Comparison of ENCODE assay signal across 29 mouse cellular contexts in genomic region chr14:99733474-99734199, GRCm38 (mm10).
A peak's percentile ranks its signal among the peaks of the same experiment; 100 is the strongest.
DNase-seq lines count a peak whose midpoint lies in the region; ATAC-seq and TF ChIP-seq lines count a peak whose summit lies in the region.
"Had no signal": no experiment of that assay in that cellular context is flagged by ENCODE, and none has a peak within 500 bp of the region (broad histone marks: within the 10 kb centered on the region; RNA-seq: fewer than 3 reads in every experiment).

No protein-coding gene starts in this region.

- TF ChIP-seq CTCF in layer of hippocampus, adult 2 months (conservative IDR thresholded peaks at IDR 0.05): no peak

- DNase-seq in forebrain, embryonic 14.5 days (ENCODE audit: low spot score): peak; percentile 68
- no peak for DNase-seq in forebrain, embryonic 11.5 days (ENCODE audit: low spot score)
- no peak for DNase-seq in midbrain, embryonic 14.5 days
- DNase-seq in layer of hippocampus, adult 2 months (ENCODE audit: low spot score in 2 of 2): peak; percentile 55 to 84
- DNase-seq in gastrocnemius, postnatal 4 days (ENCODE audit: low spot score in 2 of 2): no peak
- no peak for DNase-seq in cerebellum, postnatal 14 days
- DNase-seq: adrenal gland, postnatal 14 days; cerebellum, adult 18-20 months; cerebellum, postnatal 25 days; gastrocnemius, postnatal 10 days; heart, adult 11 months; heart, postnatal 10 days; kidney, adult 8-10 months; kidney, postnatal 14 days; liver, embryonic 13.5 days; lung, adult 2 months; lung, postnatal 14 days; retina, postnatal 1 day; thymus, adult 2 months; thymus, postnatal 4 days had no signal

- no peaks in the 10 kb centered on the region for H3K4me1 ChIP-seq in forebrain, embryonic 14.5 days (ENCODE audit: control insufficient read depth, insufficient read depth, low read length)
- no peaks in the 10 kb centered on the region for H3K4me1 ChIP-seq in forebrain, embryonic 11.5 days (replicated peaks; ENCODE audit: control insufficient read depth, insufficient read depth, low read length)
- H3K4me1 ChIP-seq in midbrain, embryonic 15.5 days: no peaks in the 10 kb centered on the region
- no peaks in the 10 kb centered on the region for H3K4me1 ChIP-seq in midbrain, embryonic 14.5 days (ENCODE audit: control insufficient read depth, insufficient read depth, low read length)
- H3K4me1 ChIP-seq: embryonic facial prominence, embryonic 13.5 days; heart, embryonic 12.5 days; hindbrain, embryonic 10.5 days; intestine, embryonic 15.5 days; liver, embryonic 13.5 days; midbrain, embryonic 12.5 days; neural tube, embryonic 12.5 days had no signal

- no peak overlapping the region for H3K4me3 ChIP-seq in forebrain, embryonic 14.5 days (ENCODE audit: low read depth, low read length)
- H3K4me3 ChIP-seq in forebrain, embryonic 11.5 days (ENCODE audit: low read depth, low read length): no peak overlapping the region
- no peak overlapping the region for H3K4me3 ChIP-seq in midbrain, embryonic 15.5 days
- no peak overlapping the region for H3K4me3 ChIP-seq in midbrain, embryonic 14.5 days (replicated peaks; ENCODE audit: low read depth, low read length)
- no peak overlapping the region for H3K4me3 ChIP-seq in layer of hippocampus, adult 2 months
- H3K4me3 ChIP-seq: embryonic facial prominence, embryonic 13.5 days; erythroblast, embryonic 14.5 days; heart, embryonic 12.5 days; hindbrain, embryonic 10.5 days; intestine, embryonic 15.5 days; liver, embryonic 13.5 days; midbrain, embryonic 12.5 days; neural tube, embryonic 12.5 days had no signal

- H3K9me3 ChIP-seq in forebrain, embryonic 14.5 days (replicated peaks; ENCODE audit: control insufficient read depth, low read length): no peaks in the 10 kb centered on the region
- H3K9me3 ChIP-seq in forebrain, embryonic 11.5 days (ENCODE audit: control insufficient read depth, low read length): no peaks in the 10 kb centered on the region
- H3K9me3 ChIP-seq in midbrain, embryonic 15.5 days: no peaks in the 10 kb centered on the region
- H3K9me3 ChIP-seq in midbrain, embryonic 14.5 days (ENCODE audit: control insufficient read depth, low read length): no peaks in the 10 kb centered on the region
- H3K9me3 ChIP-seq: embryonic facial prominence, embryonic 13.5 days; heart, embryonic 12.5 days; hindbrain, embryonic 10.5 days; intestine, embryonic 15.5 days; liver, embryonic 13.5 days; midbrain, embryonic 12.5 days; neural tube, embryonic 12.5 days had no signal

- H3K27ac ChIP-seq in forebrain, embryonic 14.5 days (ENCODE audit: low read depth, low read length): peak overlapping the region; percentile 65
- H3K27ac ChIP-seq in forebrain, embryonic 11.5 days (ENCODE audit: low read depth, low read length): no peak overlapping the region
- H3K27ac ChIP-seq in midbrain, embryonic 15.5 days: peak overlapping the region; percentile 20; the same call in 1 of the 2 replicates
- no peak overlapping the region for H3K27ac ChIP-seq in midbrain, embryonic 14.5 days (replicated peaks; ENCODE audit: low read depth, low read length)
- peak overlapping the region; percentile 62 for H3K27ac ChIP-seq in layer of hippocampus, adult 2 months
- H3K27ac ChIP-seq: embryonic facial prominence, embryonic 13.5 days; hindbrain, embryonic 10.5 days; intestine, embryonic 15.5 days; liver, embryonic 13.5 days; midbrain, embryonic 12.5 days; neural tube, embryonic 12.5 days had no signal

- H3K27me3 ChIP-seq in forebrain, embryonic 14.5 days (replicated peaks; ENCODE audit: control insufficient read depth, insufficient read depth, low read length): no peaks in the 10 kb centered on the region
- no peaks in the 10 kb centered on the region for H3K27me3 ChIP-seq in forebrain, embryonic 11.5 days (ENCODE audit: control insufficient read depth, insufficient read depth, low read length)
- H3K27me3 ChIP-seq in midbrain, embryonic 15.5 days (replicated peaks): no peaks in the 10 kb centered on the region
- no peaks in the 10 kb centered on the region for H3K27me3 ChIP-seq in midbrain, embryonic 14.5 days (ENCODE audit: control insufficient read depth, insufficient read depth, low read length)
- H3K27me3 ChIP-seq: embryonic facial prominence, embryonic 13.5 days; heart, embryonic 12.5 days; intestine, embryonic 15.5 days; liver, embryonic 13.5 days; midbrain, embryonic 12.5 days; neural tube, embryonic 12.5 days had no signal

- no peak overlapping the region for H3K9ac ChIP-seq in forebrain, embryonic 14.5 days (ENCODE audit: low read length)
- no peak overlapping the region for H3K9ac ChIP-seq in forebrain, embryonic 11.5 days (ENCODE audit: low read length)
- no peak overlapping the region for H3K9ac ChIP-seq in midbrain, embryonic 15.5 days
- H3K9ac ChIP-seq in midbrain, embryonic 14.5 days (replicated peaks; ENCODE audit: low read length): no peak overlapping the region
- H3K9ac ChIP-seq: embryonic facial prominence, embryonic 13.5 days; heart, embryonic 12.5 days; intestine, embryonic 15.5 days; liver, embryonic 13.5 days; midbrain, embryonic 12.5 days; neural tube, embryonic 12.5 days had no signal

- no peak overlapping the region for H3K4me2 ChIP-seq in forebrain, embryonic 14.5 days (ENCODE audit: low read length)
- H3K4me2 ChIP-seq in forebrain, embryonic 11.5 days (ENCODE audit: low read depth, low read length, severe bottlenecking): no peak overlapping the region
- H3K4me2 ChIP-seq in midbrain, embryonic 15.5 days: no peak overlapping the region
- no peak overlapping the region for H3K4me2 ChIP-seq in midbrain, embryonic 14.5 days (ENCODE audit: low read length)
- H3K4me2 ChIP-seq: embryonic facial prominence, embryonic 13.5 days; heart, embryonic 12.5 days; intestine, embryonic 15.5 days; liver, embryonic 13.5 days; midbrain, embryonic 12.5 days; neural tube, embryonic 12.5 days had no signal

- 62% methylated on average over 7 of the region's 7 CpGs for WGBS in forebrain, embryonic 14.5 days
- WGBS in forebrain, embryonic 11.5 days: 91% methylated on average over 7 of the region's 7 CpGs
- 78% methylated on average over 7 of the region's 7 CpGs for WGBS in midbrain, embryonic 15.5 days
- WGBS in midbrain, embryonic 14.5 days: 80% methylated on average over 7 of the region's 7 CpGs

- H3K36me3 ChIP-seq in forebrain, embryonic 14.5 days (ENCODE audit: control insufficient read depth, insufficient read depth, low read length): no peaks in the 10 kb centered on the region
- H3K36me3 ChIP-seq in forebrain, embryonic 11.5 days (ENCODE audit: control insufficient read depth, insufficient read depth, low read length): no peaks in the 10 kb centered on the region
- H3K36me3 ChIP-seq in midbrain, embryonic 15.5 days (replicated peaks): no peaks in the 10 kb centered on the region
- no peaks in the 10 kb centered on the region for H3K36me3 ChIP-seq in midbrain, embryonic 14.5 days (ENCODE audit: control insufficient read depth, insufficient read depth, low read length)
- H3K36me3 ChIP-seq: embryonic facial prominence, embryonic 13.5 days; heart, embryonic 12.5 days; hindbrain, embryonic 10.5 days; intestine, embryonic 15.5 days; liver, embryonic 13.5 days; midbrain, embryonic 12.5 days; neural tube, embryonic 12.5 days had no signal

- peak; percentile 87 for ATAC-seq in forebrain, embryonic 14.5 days
- ATAC-seq in forebrain, embryonic 11.5 days (replicated peaks; ENCODE audit: low FRiP score): no peak
- no peak for ATAC-seq in midbrain, embryonic 15.5 days (replicated peaks)
- no peak for ATAC-seq in midbrain, embryonic 14.5 days (ENCODE audit: low FRiP score, low TSS enrichment)
- ATAC-seq: hindbrain, embryonic 16.5 days; intestine, embryonic 15.5 days had no signal

Comparison
In these comparisons a context has a peak if more than half of its experiments do, and no peak if none do; other contexts are left out.
1. DNase-seq: peak in forebrain, embryonic 14.5 days (single experiment) and layer of hippocampus, adult 2 months (2 of 2); none in forebrain, embryonic 11.5 days (single experiment), midbrain, embryonic 14.5 days (single experiment), gastrocnemius, postnatal 4 days (0 of 2) and cerebellum, postnatal 14 days (0 of 2).
2. H3K27ac ChIP-seq: peak in forebrain, embryonic 14.5 days (single experiment), midbrain, embryonic 15.5 days (single experiment) and layer of hippocampus, adult 2 months (single experiment); none in forebrain, embryonic 11.5 days (single experiment) and midbrain, embryonic 14.5 days (single experiment).